Mouse (Mus musculus) heart, postnatal 0 days (tissue): ENCODE measurements around the gene Ppp2r5d.

Experiments used
- CTCF ChIP-seq: IDR thresholded peaks from 2 replicates; pipeline ENCODE4 v1.5.1; 2016; ENCODE audit warnings: antibody characterized with exemption, control low read depth, low read depth
- EP300 ChIP-seq: IDR thresholded peaks from 2 replicates; pipeline ENCODE4 v1.6.1; 2016; ENCODE audit warnings: antibody characterized with exemption, low read depth

DNA sequence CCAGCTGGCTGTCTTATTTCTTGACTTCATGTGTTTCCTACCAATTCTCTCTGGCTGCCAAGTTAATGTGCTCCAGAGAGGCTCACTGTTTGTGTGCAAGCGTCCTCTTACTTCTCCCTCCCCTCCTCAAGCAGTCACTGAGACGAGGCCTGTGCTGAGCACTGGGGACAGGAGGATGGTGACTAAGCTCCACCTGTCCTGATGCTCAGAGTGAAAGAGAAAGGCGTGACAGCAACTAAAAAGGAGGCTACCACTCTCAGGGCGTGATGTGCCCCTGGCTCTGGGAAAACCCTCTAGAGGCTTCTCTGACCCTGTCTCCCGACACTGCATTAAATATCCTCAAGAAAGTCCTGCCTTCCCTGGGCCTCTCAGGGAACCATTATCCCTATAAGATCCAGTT is 44.4 kb upstream of the Ppp2r5d start:
- TF ChIP-seq CTCF (no peak), EP300 (no peak)
